ENCODE assay signal across 8 mouse cellular contexts in the genomic region with DNA sequence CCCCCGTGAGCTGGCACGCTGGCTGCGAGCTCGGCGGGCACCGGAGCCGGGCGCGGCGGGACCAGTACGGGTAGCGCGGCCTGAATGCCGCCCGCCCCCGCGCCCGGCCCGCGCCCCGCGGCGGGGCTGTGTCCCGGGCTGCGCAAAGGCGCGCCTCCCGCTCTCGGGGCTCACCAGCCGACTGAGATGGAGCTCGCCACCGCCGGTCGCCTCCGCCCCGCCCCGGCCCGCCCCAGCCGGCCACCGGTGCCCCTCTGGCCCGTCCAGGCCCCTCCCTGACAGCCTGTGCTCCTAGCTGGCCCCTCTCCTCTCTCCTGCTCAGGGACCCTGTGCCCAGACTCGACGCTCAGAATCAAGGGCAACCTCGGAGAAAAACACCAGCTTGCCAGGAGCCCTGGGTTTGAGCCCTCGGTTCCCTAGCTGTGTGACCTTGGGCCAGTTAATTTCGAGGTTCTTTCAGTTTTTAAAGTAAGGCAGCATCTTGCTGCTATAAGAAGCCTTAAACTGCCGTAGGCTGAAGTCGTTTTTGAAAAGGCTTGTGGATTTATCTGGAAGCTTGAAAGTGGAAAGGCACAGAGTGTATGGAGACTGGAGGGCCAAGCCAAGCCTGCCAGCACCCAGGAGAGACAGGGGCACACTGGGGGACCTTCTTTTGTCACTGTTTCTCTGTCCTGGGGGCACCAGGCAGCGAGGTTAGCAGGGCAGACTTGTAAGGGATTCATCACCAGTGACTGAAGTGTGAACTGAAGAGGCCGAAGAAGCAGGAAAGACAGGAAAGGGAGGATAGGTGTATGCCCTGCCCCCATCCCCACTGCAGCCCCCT. TPM values are rescaled to one million over a fixed set of nuclear protein-coding genes. Genes with fewer than 3 reads are reported as not detected.
DNase-seq lines count a peak whose midpoint lies in the region; ATAC-seq lines count a peak whose summit lies in the region.

A gene (minus strand): TSS at position 183 of the 823 bp plus-strand sequence.

- peak within 1 kb of the TSS; percentile 30 for H3K4me3 ChIP-seq in kidney, embryonic 14.5 days (ENCODE audit: low read length)
- H3K4me3 ChIP-seq in hindbrain, embryonic 11.5 days (ENCODE audit: low read depth, low read length) = peak within 1 kb of the TSS; percentile 32
- peak within 1 kb of the TSS; percentile 21 for H3K4me3 ChIP-seq in liver, embryonic 15.5 days (replicated peaks)

- DNase-seq in kidney, postnatal 36 days = no peak
- peak; percentile 70 for DNase-seq in cerebellum, adult 8-10 months
- DNase-seq in hindbrain, embryonic 11.5 days (ENCODE audit: low spot score) = no peak
- no peak for DNase-seq in urinary bladder, postnatal 10 days (ENCODE audit: low spot score)
- DNase-seq in spleen, adult 18-20 months = no peak

- H3K27me3 ChIP-seq in kidney, embryonic 14.5 days (ENCODE audit: control insufficient read depth, insufficient read depth, low read length) = peaks cover 74% of the 10 kb centered on the region
- peaks cover 58% of the 10 kb centered on the region for H3K27me3 ChIP-seq in hindbrain, embryonic 11.5 days (ENCODE audit: control insufficient read depth, insufficient read depth, low read length)
- H3K27me3 ChIP-seq in liver, embryonic 15.5 days = peaks cover 70% of the 10 kb centered on the region

- H3K9ac ChIP-seq in kidney, embryonic 14.5 days (ENCODE audit: low read depth, low read length) = peak within 1 kb of the TSS; percentile 38; the same call in 1 of the 2 replicates
- H3K9ac ChIP-seq in hindbrain, embryonic 11.5 days (ENCODE audit: low read depth, low read length) = peak within 1 kb of the TSS; percentile 11; the same call in 1 of the 2 replicates
- no peak within 1 kb of the TSS for H3K9ac ChIP-seq in liver, embryonic 15.5 days

- ATAC-seq in kidney, embryonic 14.5 days (ENCODE audit: low FRiP score, low TSS enrichment) = no peak
- ATAC-seq in hindbrain, embryonic 11.5 days (ENCODE audit: low FRiP score) = no peak
- no peak for ATAC-seq in liver, embryonic 15.5 days (ENCODE audit: insufficient read depth)
- ATAC-seq in CD4-positive, CD25-positive, alpha-beta regulatory T cell, adult 4 months = no peak

- no peaks in the 10 kb centered on the region; the same call in 1 of the 2 replicates for H3K36me3 ChIP-seq in kidney, embryonic 14.5 days (ENCODE audit: control insufficient read depth, insufficient read depth, low read length)
- H3K36me3 ChIP-seq in hindbrain, embryonic 11.5 days (ENCODE audit: control insufficient read depth, insufficient read depth, low read length) = no peaks in the 10 kb centered on the region
- H3K36me3 ChIP-seq in liver, embryonic 15.5 days (replicated peaks) = peaks cover 5% of the 10 kb centered on the region; the same call in 1 of the 2 replicates

- WGBS in kidney, embryonic 14.5 days = 8% methylated on average over 28 of the region's 50 CpGs
- WGBS in hindbrain, embryonic 11.5 days = 7% methylated on average over 46 of the region's 50 CpGs
- WGBS in liver, embryonic 15.5 days (ENCODE audit: insufficient replicate concordance) = 6% methylated on average over 48 of the region's 50 CpGs

- no peaks in the 10 kb centered on the region for H3K9me3 ChIP-seq in kidney, embryonic 14.5 days (ENCODE audit: control insufficient read depth, low read length)
- H3K9me3 ChIP-seq in hindbrain, embryonic 11.5 days (ENCODE audit: control insufficient read depth, low read length) = no peaks in the 10 kb centered on the region
- no peaks in the 10 kb centered on the region for H3K9me3 ChIP-seq in liver, embryonic 15.5 days (replicated peaks)

- no peak within 1 kb of the TSS for H3K27ac ChIP-seq in kidney, embryonic 14.5 days (ENCODE audit: low read depth, low read length)
- no peak within 1 kb of the TSS for H3K27ac ChIP-seq in hindbrain, embryonic 11.5 days (ENCODE audit: low read depth, low read length)
- H3K27ac ChIP-seq in liver, embryonic 15.5 days (replicated peaks) = no peak within 1 kb of the TSS

- H3K4me2 ChIP-seq in kidney, embryonic 14.5 days (replicated peaks; ENCODE audit: low read depth, low read length) = peak within 1 kb of the TSS; percentile 46
- H3K4me2 ChIP-seq in hindbrain, embryonic 11.5 days (replicated peaks; ENCODE audit: low read depth, low read length) = peak within 1 kb of the TSS; percentile 58
- peak within 1 kb of the TSS; percentile 47 for H3K4me2 ChIP-seq in liver, embryonic 15.5 days

- peaks cover 13% of the 10 kb centered on the region; the same call in 1 of the 2 replicates for H3K4me1 ChIP-seq in kidney, embryonic 14.5 days (ENCODE audit: control insufficient read depth, insufficient read depth, low read length)
- H3K4me1 ChIP-seq in hindbrain, embryonic 11.5 days (replicated peaks; ENCODE audit: control insufficient read depth, insufficient read depth, low read length) = peaks cover 18% of the 10 kb centered on the region
- H3K4me1 ChIP-seq in liver, embryonic 15.5 days (replicated peaks) = peaks cover 15% of the 10 kb centered on the region

RNA-seq across cellular contexts. Expression of the gene that starts here (rescaled TPM):
- not detected in 2 replicates for polyA plus RNA-seq in kidney, embryonic 14.5 days (2014; fragmentation: Nextera tagmentation; extraction: Ambion mirVana)
- 0.25 and 0.43 TPM in 2 replicates for polyA plus RNA-seq in hindbrain, embryonic 11.5 days (2014; fragmentation: Nextera tagmentation; extraction: Ambion mirVana)
- 0.05 TPM in 2 replicates for polyA plus RNA-seq in liver, embryonic 15.5 days (2015; fragmentation: Nextera tagmentation; extraction: Ambion mirVana)
- polyA plus RNA-seq in CD4-positive, CD25-positive, alpha-beta regulatory T cell, adult 4 months (2017; shearing (Covaris generic)) = not detected
